Mouse (Mus musculus) splenic B cell, adult 2 months (primary cell): ENCODE measurements around the gene Sapcd1.
A peak's percentile ranks its signal among the peaks of the same experiment; 100 is the strongest.

Source experiments
- DNase-seq: peaks from one replicate; pipeline ENCODE4 v3.0.0-alpha.2; 2011; ENCODE audit warnings: low read depth, low spot score
- H3K27me3 ChIP-seq: 2 replicates; pipeline ENCODE4 v1.6.1; 2012; ENCODE audit warnings: mild to moderate bottlenecking, low read length, moderate library complexity, mixed read lengths; ENCODE audit not compliant: control insufficient read depth, poor library complexity, insufficient read depth, severe bottlenecking
- H3K36me3 ChIP-seq: 2 replicates; pipeline ENCODE4 v1.6.1; 2012; ENCODE audit warnings: mild to moderate bottlenecking, low read length, moderate library complexity, mixed read lengths; ENCODE audit not compliant: control insufficient read depth, poor library complexity, insufficient read depth, severe bottlenecking

Gene Sapcd1

DNA sequence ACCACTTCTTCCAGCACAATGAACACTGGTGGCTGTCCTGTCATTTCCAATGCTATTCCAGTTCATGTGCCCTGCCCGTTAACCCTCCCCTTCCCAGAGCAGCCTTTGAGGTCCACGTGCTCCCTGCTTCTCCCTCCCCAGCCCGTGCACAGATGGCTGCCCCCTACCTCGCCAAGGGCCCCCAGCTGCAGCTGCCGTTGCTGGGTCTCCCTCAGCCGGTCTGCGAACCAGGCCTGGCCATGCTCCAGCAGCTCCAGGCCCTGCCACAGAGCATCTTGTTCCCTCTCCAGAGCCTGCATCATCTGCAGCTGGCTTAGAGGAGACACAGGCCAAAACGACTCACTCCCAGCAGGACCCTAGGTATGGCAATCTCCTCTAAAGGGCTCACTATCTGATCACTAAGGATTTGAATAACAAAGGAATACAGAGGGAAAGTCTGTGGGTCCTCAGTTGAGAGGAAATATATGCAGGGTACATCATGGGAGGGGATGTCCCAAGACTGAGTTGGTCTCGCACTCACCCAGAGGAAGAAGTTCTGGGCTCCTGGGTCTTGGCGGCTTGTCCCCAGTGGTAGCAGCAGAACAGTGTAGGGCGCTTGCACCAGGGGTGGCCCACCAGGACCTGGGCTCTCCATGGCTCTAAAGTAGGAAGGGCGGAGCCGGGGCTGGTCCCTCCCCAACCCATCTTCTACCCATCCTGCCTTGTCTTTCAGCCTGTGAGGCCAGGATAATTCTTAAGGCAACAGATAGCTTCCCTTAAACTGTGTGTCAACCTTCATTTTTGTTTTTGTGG is at the start of gene Sapcd1:
Sapcd1 (minus strand) TSS at position 740 of the 792 bp plus-strand sequence.
- H3K36me3 ChIP-seq: no peaks in the 10 kb centered on the region
- peak; percentile 61 for DNase-seq
- no peaks in the 10 kb centered on the region for H3K27me3 ChIP-seq

- Histone ChIP-seq H3K27me3 (no peaks in the 10 kb centered on the region; the same call in 1 of the 2 replicates), H3K36me3 (no peaks in the 10 kb centered on the region)
Measured at GRCm38 (mm10) chr17:35077285-35077684, 49.5 kb upstream of the Sapcd1 start.

DNA sequence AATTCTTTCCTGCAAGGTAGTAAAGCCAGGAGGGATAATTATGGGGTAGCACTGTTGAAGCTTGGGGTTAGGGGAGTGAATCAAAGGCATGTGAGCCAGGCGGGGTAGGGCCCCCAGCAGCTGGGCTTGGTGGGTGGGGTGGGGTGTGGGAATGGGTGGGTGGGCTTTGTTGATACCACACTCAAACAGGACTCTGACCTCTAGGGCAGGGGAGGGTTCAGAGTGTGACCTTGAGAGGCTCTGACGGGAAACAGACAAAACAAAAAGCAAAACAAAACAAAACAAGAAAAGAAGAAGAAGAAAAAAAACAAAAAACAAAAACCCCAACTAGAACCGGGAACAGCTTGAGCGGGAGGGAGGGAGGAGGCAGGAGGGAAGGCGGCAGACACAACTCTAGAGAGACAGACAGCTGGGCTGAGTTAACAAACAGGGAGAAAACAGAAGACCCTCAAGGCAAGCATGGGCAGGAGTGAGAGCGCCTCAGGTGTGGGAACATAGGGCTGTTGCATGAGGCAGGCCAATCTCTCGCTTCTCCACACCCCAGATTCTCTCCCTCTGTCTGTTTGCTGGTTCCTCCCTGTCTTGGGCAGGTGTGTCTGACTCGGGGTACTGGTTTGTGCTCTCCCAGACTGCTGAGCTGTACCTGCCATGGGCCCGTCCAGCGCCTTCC is 48.8 kb upstream of the Sapcd1 start, which contains the start of gene Ly6g6e:
Ly6g6e (plus strand) TSS at position 396 of the 670 bp plus-strand sequence.
- H3K36me3 ChIP-seq: no peaks in the 10 kb centered on the region
- no peak for DNase-seq
- H3K27me3 ChIP-seq: no peaks in the 10 kb centered on the region; the same call in 1 of the 2 replicates

More at GRCm38 (mm10) chr17:35077285-35077684, 49.5 kb upstream of the Sapcd1 start:
- DNase-seq: no peak

GRCm38 (mm10) chr17:35074097-35074496 is 46.3 kb upstream of the Sapcd1 start:
- no peak for DNase-seq

DNA sequence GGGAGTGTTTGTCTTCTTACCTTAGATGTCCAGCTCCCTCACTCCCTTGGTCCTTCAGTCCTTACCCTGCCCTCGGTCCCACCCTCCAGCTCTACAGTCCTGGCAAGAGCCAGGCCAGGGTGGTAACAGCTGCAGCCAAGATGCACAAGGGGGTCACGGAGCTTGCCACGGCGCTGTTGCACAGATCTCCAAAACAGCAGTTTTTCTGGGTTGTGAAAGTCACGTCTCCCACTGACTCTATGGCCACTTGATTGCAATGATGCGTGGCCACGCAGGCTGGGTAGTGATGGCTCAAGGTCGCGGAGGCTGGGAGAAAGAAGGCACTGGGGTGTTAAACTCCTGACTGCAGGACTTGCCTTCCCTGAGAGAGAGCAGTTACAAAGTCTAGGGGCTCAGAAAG is 43.6 kb upstream of the Sapcd1 start:
- H3K36me3 ChIP-seq: no peaks in the 10 kb centered on the region
- no peaks in the 10 kb centered on the region for H3K27me3 ChIP-seq
- no peak for DNase-seq

More at GRCm38 (mm10) chr17:35074097-35074496, 46.3 kb upstream of the Sapcd1 start:
- no peaks in the 10 kb centered on the region; the same call in 1 of the 2 replicates for H3K27me3 ChIP-seq
- H3K36me3 ChIP-seq: no peaks in the 10 kb centered on the region

GRCm38 (mm10) chr17:35070556-35071229 is 42.9 kb upstream of the Sapcd1 start:
- H3K36me3 ChIP-seq: no peaks in the 10 kb centered on the region
- H3K27me3 ChIP-seq: no peaks in the 10 kb centered on the region
- no peak for DNase-seq

DNA sequence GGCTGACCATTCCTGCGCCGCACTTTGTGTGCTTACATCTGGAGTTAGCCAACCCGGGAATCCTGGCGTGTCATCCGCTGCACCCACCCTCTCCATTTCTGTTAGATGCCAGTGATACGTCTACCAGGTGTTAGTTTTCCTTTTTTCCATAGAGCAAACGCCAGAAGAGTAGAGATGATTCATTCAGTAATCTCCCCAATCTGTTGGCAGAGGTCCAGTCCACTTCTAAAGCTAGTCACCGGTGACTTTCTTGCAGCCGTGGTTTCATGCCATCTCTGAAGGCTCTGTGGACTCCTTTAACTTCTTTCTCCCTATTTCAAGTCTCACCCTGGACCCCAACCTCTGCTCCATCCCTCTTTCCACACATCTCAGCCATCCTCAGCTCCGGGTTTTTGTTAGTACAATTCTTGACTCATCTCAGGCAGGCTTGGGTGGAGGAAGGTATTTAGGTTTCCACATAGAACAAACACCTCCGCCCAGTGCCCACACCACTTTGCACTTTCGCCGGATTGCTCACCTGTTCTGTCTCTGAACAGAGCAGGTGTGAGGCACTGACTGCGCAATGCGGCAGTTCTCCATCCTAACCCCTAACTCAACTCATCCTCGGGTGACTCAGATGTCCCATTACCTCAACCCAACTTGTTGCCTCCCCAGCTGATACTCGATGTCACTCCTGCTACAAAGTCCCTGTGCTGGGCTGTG is 40.5 kb upstream of the Sapcd1 start:
- H3K27me3 ChIP-seq: no peaks in the 10 kb centered on the region
- no peaks in the 10 kb centered on the region for H3K36me3 ChIP-seq
- DNase-seq: no peak

DNA sequence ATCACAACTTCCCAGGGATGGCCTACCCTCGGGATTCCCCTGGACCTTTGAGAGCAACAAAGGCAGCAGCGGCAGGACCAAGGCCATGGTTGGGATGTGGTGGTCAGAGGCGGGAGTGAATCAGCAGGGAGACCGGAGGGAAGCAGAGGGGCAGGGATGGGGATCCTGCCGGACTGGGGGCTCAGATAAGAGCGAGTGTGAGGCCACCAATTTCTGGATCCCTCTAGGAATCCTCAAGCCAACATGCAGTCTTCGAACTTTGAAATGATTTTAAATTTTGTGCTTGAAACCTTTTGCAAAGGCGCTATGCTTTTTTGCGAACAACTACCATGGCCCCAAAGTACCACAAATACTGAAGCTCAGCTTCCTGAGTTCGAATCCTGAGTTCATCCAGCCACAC is 38.3 kb upstream of the Sapcd1 start, which contains the start of gene Mpig6b:
Mpig6b (minus strand) TSS at position 101 of the 400 bp plus-strand sequence.
- Histone ChIP-seq H3K36me3 (no peaks in the 10 kb centered on the region), H3K27me3 (no peaks in the 10 kb centered on the region)
- DNase-seq: no peak

- peak; percentile 44 for DNase-seq
- H3K27me3 ChIP-seq: no peaks in the 10 kb centered on the region
- no peaks in the 10 kb centered on the region for H3K36me3 ChIP-seq
Measured at GRCm38 (mm10) chr17:35064951-35065947, 37.4 kb upstream of the Sapcd1 start, which contains the start of gene Ly6g6c. Ly6g6c (plus strand) TSS chr17:35065388.

DNA sequence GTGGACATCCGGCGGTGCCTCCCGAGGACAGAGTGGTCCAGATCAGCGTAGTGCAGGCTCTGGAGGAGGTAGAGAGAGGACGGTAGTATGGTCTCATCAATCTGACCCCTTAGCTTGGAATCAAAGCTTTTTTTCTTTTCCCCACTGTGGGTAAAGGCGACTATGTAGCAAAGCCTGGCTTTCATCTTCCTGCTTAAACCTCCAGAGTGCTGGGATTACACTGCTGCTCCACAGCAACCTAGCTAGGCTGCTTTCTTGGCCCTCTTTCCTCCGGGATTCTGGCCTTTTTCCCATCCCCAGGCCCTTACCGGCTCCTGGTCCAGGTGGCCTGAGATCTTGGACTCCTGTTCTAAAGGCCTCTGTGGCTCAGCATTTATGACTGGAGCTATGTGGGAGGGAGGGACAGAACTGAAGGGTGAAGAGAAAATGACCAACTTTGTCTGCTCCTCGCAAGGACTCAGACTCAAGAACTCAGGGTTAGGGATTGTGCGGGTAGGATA is 36.6 kb upstream of the Sapcd1 start:
- no peak for DNase-seq
- no peaks in the 10 kb centered on the region for H3K27me3 ChIP-seq

DNA sequence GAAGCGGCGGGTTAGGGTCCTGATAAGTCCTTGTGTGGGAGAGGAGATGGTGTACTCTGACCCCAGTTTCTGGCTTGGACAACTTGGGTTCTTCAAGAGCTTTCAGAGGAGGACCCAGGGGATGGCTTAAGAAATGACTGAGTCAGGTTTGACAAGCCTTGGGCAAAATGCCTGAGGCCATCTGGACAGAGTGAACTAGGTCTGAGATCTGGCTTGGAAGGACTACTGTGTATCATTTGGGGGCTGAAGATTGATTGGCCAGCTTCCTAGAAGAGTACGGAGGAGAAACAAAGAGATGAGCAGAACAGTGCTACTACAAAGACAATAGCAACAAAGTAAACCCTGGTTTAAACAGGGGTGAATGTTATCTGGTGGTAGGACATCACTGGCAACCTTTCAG is 35.6 kb upstream of the Sapcd1 start:
- no peaks in the 10 kb centered on the region; the same call in 1 of the 2 replicates for H3K36me3 ChIP-seq
- DNase-seq: no peak

More for the DNA sequence above, 36.6 kb upstream of the Sapcd1 start:
- no peaks in the 10 kb centered on the region for H3K36me3 ChIP-seq

DNA sequence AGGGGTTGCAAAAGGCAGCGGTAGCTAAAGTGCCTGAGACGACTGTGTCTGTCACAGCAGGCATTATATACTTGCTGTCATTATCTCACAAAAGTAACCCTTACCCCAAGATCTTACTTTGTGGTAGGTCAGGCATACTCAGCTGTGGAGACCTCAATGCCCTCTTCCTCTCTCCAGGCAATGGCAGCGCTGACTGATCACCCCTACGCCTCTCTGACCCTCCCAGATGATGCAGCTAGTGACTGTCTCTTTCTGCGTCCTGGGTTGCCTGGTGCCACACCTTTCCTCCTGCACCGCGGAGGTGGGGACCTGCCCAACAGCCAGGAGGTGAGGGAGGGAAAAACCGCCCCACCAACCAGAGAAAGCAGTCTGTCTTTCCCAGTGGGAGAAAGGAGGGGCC is 33.5 kb upstream of the Sapcd1 start:
- DNase-seq: no peak
- H3K36me3 ChIP-seq: peaks cover 5% of the 10 kb centered on the region
- H3K27me3 ChIP-seq: no peaks in the 10 kb centered on the region

More for the DNA sequence above, 35.6 kb upstream of the Sapcd1 start:
- H3K27me3 ChIP-seq: no peaks in the 10 kb centered on the region

GRCm38 (mm10) chr17:35060737-35061297 is 33.0 kb upstream of the Sapcd1 start:
- no peak for DNase-seq
- Histone ChIP-seq H3K27me3 (no peaks in the 10 kb centered on the region), H3K36me3 (peaks cover 5% of the 10 kb centered on the region)
